Mouse (Mus musculus): ENCODE measurements around the gene Tmprss4. TPM values are rescaled to one million over a fixed set of nuclear protein-coding genes. Genes with fewer than 3 reads are reported as not detected.

Gene Tmprss4
- polyA plus RNA-seq, 1 experiment = 0.25 TPM

DNA sequence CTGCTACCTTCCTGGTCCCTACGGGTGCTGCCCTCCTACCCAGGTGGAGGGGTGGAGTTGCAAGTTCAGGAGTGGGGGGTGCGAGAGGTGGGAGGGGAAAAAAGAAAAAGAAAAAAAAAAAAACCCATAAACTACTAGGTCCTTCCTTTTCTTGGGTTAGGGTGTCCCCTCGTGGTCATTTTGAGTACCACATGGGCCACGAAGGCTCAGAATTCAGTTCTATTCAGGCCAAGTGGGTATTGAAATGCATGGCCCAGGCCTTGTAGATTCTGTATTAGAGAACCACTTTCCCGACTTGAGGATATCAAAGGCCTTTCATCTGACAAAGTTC is 57.7 kb downstream of the Tmprss4 start:
- Histone ChIP-seq H3K4me1 (ENCODE audit: control insufficient read depth, insufficient read depth, low read length) (no peaks in the 10 kb centered on the region), H3K27ac (ENCODE audit: insufficient read depth, low read length) (no peak overlapping the region), H3K4me3 (ENCODE audit: insufficient read depth, low read length) (peak overlapping the region; percentile 36)
- TF ChIP-seq CTCF (IDR thresholded peaks at IDR 0.05; ENCODE audit: extremely low read depth, insufficient read depth, low read length) (peak; percentile 84), POLR2A (IDR thresholded peaks at IDR 0.05; ENCODE audit: extremely low read depth, insufficient read depth, low read length) (no peak)

DNA sequence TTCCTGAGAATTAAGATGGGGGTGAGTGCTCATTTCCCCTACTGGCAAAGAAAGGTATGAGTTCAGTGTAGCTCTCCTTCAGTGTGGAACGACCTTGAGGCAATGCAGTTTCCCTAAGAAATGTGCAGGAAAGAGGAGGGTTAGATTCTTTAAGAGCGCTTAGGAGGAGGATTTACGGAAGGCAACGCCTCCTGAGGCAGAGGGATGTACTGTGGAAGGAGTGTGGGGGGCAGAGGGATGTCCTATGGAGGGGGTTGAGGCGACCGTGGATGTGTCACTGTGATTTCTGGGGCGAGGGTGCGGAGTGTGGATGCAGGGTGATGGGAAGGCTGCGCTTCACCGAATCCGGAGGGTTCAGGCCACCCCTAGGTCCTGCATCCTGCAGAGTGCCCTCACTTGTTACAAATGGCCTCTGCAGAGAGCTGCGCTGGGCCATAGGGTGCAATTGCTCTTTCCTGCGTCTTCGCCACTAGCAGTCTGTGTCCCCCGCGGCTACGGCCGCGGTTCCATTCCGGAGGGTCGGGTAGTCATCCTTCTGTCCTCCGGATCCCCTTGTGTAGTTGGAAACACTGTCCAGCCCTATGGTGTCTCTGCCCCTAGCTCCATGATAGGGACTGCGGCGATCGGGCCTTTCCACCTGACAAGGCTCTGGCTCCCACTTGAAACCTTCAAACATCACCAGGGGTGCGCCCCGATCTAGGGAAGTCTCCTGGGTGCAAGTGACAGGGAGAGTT is 58.2 kb downstream of the Tmprss4 start:
- no peaks in the 10 kb centered on the region for H3K4me1 ChIP-seq (ENCODE audit: control insufficient read depth, insufficient read depth, low read length)
- H3K4me3 ChIP-seq (ENCODE audit: insufficient read depth, low read length) = peak overlapping the region; percentile 36
- H3K27ac ChIP-seq (ENCODE audit: insufficient read depth, low read length) = peak overlapping the region; percentile 18; the same call in 1 of the 2 replicates
- TF ChIP-seq POLR2A (IDR thresholded peaks at IDR 0.05; ENCODE audit: extremely low read depth, insufficient read depth, low read length) (peak; percentile 29; the same call in 1 of the 2 replicates), CTCF (IDR thresholded peaks at IDR 0.05; ENCODE audit: extremely low read depth, insufficient read depth, low read length) (peak; percentile 17; the same call in 1 of the 2 replicates)

DNA sequence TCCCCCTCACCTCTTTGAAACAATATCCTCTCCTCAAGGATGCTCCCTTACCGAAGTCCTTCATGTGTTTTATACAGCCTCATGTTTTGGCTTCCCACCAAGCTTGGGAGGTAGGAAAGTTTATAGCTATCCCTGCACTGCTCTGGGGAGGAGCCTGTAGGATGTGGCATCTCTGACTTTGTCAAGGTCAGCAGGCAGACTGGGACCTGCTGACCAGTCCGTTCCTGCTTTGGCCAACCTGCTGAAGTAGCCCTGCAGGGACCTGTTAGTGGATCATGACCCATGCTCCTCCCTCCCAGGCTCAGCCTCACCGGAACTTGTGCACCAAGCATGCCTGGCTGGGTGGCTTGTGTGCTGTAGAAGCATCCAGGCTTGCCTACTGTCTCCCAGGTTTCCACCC is 61.2 kb downstream of the Tmprss4 start:
- no peak for TF ChIP-seq POLR2A (IDR thresholded peaks at IDR 0.05; ENCODE audit: extremely low read depth, insufficient read depth, low read length)
- TF ChIP-seq CTCF (IDR thresholded peaks at IDR 0.05; ENCODE audit: extremely low read depth, insufficient read depth, low read length) = no peak
- Histone ChIP-seq H3K27ac (ENCODE audit: insufficient read depth, low read length) (no peak overlapping the region), H3K4me1 (ENCODE audit: control insufficient read depth, insufficient read depth, low read length) (no peaks in the 10 kb centered on the region), H3K4me3 (ENCODE audit: insufficient read depth, low read length) (no peak overlapping the region)

DNA sequence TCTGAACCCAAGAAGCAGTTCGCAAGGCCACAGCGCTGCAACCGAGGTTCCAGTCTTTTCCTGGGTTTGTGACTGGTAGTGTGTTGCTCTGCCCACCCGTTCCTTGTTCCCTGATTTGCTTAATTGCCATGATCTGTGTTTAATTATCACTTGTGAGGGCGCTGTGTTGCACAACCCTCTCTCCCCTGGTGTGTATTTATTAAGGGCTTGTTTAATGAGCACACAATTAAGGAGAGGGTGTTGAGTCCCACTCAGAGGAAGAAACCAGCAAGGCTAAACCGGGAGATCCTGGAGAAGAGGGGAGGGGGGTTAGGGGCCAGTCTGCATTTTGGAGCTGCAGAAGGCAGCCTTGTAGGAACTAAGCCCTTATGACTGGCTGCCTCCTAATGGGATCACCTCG is 62.9 kb downstream of the Tmprss4 start:
- no peaks in the 10 kb centered on the region for H3K4me1 ChIP-seq (ENCODE audit: control insufficient read depth, insufficient read depth, low read length)
- no peak overlapping the region for H3K27ac ChIP-seq (ENCODE audit: insufficient read depth, low read length)
- no peak for TF ChIP-seq CTCF (IDR thresholded peaks at IDR 0.05; ENCODE audit: extremely low read depth, insufficient read depth, low read length)
- no peak for TF ChIP-seq POLR2A (IDR thresholded peaks at IDR 0.05; ENCODE audit: extremely low read depth, insufficient read depth, low read length)
- peak overlapping the region; percentile 41 for H3K4me3 ChIP-seq (ENCODE audit: insufficient read depth, low read length)

DNA sequence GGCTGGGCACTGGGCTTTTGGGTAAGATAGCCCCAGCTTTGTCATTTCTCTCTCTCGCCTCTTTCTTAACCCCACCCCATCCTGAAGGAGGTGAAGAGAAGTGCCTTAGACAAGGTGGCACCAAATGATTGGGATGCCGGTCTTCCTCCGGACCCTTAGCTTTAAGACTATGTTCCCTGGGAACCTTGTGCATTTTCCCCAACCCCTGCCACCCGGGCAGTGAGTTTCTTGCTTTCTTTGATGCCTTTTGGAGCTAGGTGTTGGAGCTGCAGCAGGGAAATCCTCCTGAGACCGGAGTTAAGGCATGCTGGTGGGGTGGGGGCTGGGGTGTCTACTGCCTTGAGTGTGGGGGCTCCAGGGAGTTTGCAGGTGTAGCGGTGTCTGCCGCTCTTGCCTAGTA is 64.8 kb downstream of the Tmprss4 start:
- TF ChIP-seq CTCF (IDR thresholded peaks at IDR 0.05; ENCODE audit: extremely low read depth, insufficient read depth, low read length) (no peak), POLR2A (IDR thresholded peaks at IDR 0.05; ENCODE audit: extremely low read depth, insufficient read depth, low read length) (no peak)
- Histone ChIP-seq H3K4me3 (ENCODE audit: insufficient read depth, low read length) (peak overlapping the region; percentile 41), H3K27ac (ENCODE audit: insufficient read depth, low read length) (no peak overlapping the region), H3K4me1 (ENCODE audit: control insufficient read depth, insufficient read depth, low read length) (no peaks in the 10 kb centered on the region)

DNA sequence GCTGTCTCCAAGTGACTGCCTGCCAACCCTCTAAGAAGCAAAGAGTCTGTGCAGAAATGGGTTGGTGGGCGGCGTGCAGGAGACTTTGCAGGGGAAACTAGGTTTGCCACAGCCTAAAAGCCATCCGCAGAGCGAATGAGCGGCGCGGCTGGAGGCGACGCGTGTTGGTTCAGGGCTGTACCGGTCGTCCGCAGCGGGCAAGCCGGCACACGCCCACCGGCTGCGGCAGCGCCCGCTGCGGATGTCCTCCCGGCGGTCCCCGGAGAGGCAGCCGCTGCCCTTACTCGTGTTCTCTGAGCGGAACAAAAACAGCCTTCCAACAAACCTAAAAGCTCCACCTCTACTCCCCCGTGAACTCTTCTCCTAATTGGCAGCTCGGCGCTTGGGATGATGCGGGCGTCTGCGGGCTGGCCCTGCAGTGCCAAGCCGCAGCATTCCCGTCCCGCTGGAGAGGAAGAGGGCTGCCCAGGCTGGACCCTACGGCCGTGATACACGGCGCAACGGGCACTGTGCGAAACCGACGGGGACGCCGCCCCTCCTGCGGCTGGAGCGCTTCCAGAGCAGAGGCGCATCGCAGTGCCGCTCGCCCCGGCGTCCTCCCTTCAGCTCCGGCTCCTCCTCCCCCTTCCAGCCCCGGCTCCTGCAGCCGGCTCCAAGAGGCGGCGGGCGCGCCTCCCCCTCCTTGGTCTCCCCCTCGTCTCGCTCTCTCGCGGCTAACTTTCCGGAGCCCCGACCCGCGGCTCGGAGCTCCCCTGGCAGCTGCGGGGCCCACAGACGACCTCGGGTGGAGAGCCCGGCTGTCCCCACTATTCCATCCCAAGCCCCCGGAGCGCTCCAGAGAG is 65.5 kb downstream of the Tmprss4 start, which contains the start of gene Scn4b:
Scn4b (plus strand) TSS at position 205 of the 842 bp plus-strand sequence.
- no peak for TF ChIP-seq POLR2A (IDR thresholded peaks at IDR 0.05; ENCODE audit: extremely low read depth, insufficient read depth, low read length)
- no peak for TF ChIP-seq CTCF (IDR thresholded peaks at IDR 0.05; ENCODE audit: extremely low read depth, insufficient read depth, low read length)
- Histone ChIP-seq H3K27ac (ENCODE audit: insufficient read depth, low read length) (no peak within 1 kb of the TSS), H3K4me1 (ENCODE audit: control insufficient read depth, insufficient read depth, low read length) (no peaks in the 10 kb centered on the region), H3K4me3 (ENCODE audit: insufficient read depth, low read length) (peak within 1 kb of the TSS; percentile 41)

DNA sequence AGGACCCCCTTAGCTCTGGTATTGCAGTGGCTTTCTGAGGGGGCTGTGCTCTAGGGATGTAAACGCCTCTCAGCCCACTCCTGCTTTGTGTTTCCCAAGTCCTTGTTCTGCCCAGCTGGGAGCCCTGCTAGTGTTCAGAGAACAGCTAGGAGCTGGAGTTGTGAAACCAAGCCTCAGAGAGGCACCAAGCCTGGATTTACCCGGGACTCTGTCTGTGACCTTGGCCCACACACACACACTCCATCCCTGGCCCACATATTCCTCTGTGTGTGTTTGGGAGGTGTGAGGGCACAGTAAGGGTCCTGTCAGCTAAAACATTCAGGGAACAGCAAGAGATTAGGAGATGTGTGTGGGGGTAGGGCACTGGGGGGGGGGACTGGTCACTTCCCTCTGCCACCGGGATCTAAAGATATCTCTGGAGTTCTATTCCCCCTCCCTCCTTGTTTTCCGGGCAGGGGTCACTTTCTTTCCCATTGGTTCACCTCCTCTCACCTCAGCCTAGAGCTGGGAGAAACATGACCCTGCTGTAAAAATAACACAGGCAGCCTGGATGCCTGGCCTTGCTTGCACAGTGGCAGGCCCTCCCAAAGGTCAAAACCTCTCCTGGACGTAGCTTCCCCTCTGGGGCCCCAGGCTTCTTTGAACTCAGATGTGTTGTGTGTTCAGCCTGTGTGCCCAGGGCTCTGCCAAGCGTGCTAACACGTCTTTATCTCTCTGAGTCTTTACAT is 67.3 kb downstream of the Tmprss4 start:
- Histone ChIP-seq H3K4me3 (ENCODE audit: insufficient read depth, low read length) (no peak overlapping the region), H3K4me1 (ENCODE audit: control insufficient read depth, insufficient read depth, low read length) (no peaks in the 10 kb centered on the region), H3K27ac (ENCODE audit: insufficient read depth, low read length) (no peak overlapping the region)
- no peak for TF ChIP-seq CTCF (IDR thresholded peaks at IDR 0.05; ENCODE audit: extremely low read depth, insufficient read depth, low read length)
- no peak for TF ChIP-seq POLR2A (IDR thresholded peaks at IDR 0.05; ENCODE audit: extremely low read depth, insufficient read depth, low read length)

DNA sequence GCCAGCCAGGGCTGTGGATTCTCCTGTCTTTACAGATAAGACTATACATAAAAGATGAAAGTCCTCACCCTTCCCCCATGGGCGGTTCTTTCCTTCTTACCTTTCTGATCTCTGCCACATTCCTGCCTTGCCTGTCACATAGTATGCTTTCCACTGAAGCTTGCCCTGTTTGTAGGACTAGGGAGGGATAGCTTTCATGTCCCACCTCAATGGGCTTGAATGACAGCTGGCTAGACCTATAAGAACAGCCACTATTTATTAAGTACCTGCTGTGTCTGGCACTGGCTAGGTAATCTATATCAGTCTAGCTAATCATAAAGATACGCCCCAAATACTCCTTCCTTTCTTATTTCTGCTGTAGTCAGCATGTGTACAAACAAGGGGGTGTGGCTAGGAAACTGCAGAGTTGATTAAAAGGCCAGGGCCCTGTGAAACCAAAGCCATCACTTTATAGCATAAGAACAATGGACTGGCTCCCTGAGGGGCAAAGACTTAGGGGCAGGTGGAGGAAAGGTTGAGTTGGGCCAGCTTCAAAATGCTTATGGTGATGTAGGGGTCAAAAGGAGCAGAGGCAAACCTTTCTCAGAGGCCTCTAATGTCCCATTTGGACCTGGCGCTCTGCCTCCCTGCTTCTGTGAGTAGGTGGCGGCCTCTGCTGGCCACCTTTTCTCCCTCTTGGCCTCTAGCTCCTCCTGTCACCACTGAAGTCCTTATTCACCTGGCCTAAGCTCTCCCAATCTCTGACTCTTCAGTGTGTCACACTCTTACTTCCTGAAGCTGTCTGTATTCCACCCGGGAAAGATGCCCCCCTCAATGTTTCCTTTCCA is 70.2 kb downstream of the Tmprss4 start:
- TF ChIP-seq CTCF (IDR thresholded peaks at IDR 0.05; ENCODE audit: extremely low read depth, insufficient read depth, low read length) (peak; percentile 45), POLR2A (IDR thresholded peaks at IDR 0.05; ENCODE audit: extremely low read depth, insufficient read depth, low read length) (no peak)
- Histone ChIP-seq H3K4me1 (ENCODE audit: control insufficient read depth, insufficient read depth, low read length) (no peaks in the 10 kb centered on the region), H3K27ac (ENCODE audit: insufficient read depth, low read length) (no peak overlapping the region), H3K4me3 (ENCODE audit: insufficient read depth, low read length) (no peak overlapping the region)

Data from cortical plate, adult 2 months (tissue).